Mouse (Mus musculus) embryonic facial prominence, embryonic 10.5 days (tissue): ENCODE measurements around the gene Cplx3. TPM values are rescaled to one million over a fixed set of nuclear protein-coding genes. Genes with fewer than 3 reads are reported as not detected.

Experiments
- DNase-seq: peaks from one replicate; pipeline ENCODE4 v3.0.0-alpha.2; 2017; ENCODE audit warnings: low spot score
- H3K27ac ChIP-seq: fragments of 300-500 bp; sonication (generic); replicated peaks from 2 replicates; pipeline ENCODE4 v1.5.1; 2016; ENCODE audit warnings: mild to moderate bottlenecking
- H3K27me3 ChIP-seq: fragments of 300-500 bp; sonication (generic); replicated peaks from 2 replicates; pipeline ENCODE4 v1.6.1; 2016; ENCODE audit warnings: low read depth, mild to moderate bottlenecking; ENCODE audit not compliant: poor library complexity, severe bottlenecking
- H3K36me3 ChIP-seq: fragments of 300-500 bp; sonication (generic); replicated peaks from 2 replicates; pipeline ENCODE4 v1.6.1; 2016; ENCODE audit warnings: mild to moderate bottlenecking, moderate library complexity
- H3K4me1 ChIP-seq: fragments of 300-500 bp; sonication (generic); 2 replicates; pipeline ENCODE4 v1.6.1; 2016
- H3K4me3 ChIP-seq: fragments of 300-500 bp; sonication (generic); 2 replicates; pipeline ENCODE4 v1.5.1; 2016; ENCODE audit warnings: mild to moderate bottlenecking, moderate library complexity
- H3K9me3 ChIP-seq: fragments of 300-500 bp; sonication (generic); 2 replicates; pipeline ENCODE4 v1.6.1; 2016; ENCODE audit warnings: mild to moderate bottlenecking
- WGBS: fragments of 180-500 bp; shearing (Covaris S2); methylation state at CpG from one replicate; pipeline ENCODE4 v1.1.7; 2016; 5-methylcytosine and 5-hydroxymethylcytosine counted together
- polyA plus RNA-seq: library from polyadenylated mRNA; unstranded; fragments of >200 nt; fragmentation: Nextera tagmentation; extraction: Ambion mirVana; gene quantifications from 2 replicates; pipeline ENCODE4 v1.2.1, GENCODE M21; 2016

Cplx3 gene
- polyA plus RNA-seq, 1 experiment from 2014 or later = 1.6 TPM

GRCm38 (mm10) chr9:57629118-57629874, 23.2 kb upstream of the Cplx3 start:
- 66% methylated on average over 14 of the region's 14 CpGs for WGBS
- Histone ChIP-seq H3K4me1 (0 out of 2 replicates have a peak, but pooled peaks cover 6% of the 10 kb centered on the region), H3K9me3 (no peaks in the 10 kb centered on the region), H3K36me3 (peaks cover 99% of the 10 kb centered on the region), H3K4me3 (no peak overlapping the region), H3K27me3 (no peaks in the 10 kb centered on the region), H3K27ac (no peak overlapping the region)
- DNase-seq = peak; percentile 83

- no peak overlapping the region for H3K4me3 ChIP-seq
- 0 out of 2 replicates have a peak, but pooled peaks cover 2% of the 10 kb centered on the region for H3K4me1 ChIP-seq
- H3K27me3 ChIP-seq = no peaks in the 10 kb centered on the region
- no peaks in the 10 kb centered on the region for H3K9me3 ChIP-seq
- DNase-seq = no peak
- 93% methylated on average over 12 of the region's 12 CpGs for WGBS
- peaks cover 99% of the 10 kb centered on the region for H3K36me3 ChIP-seq
- no peak overlapping the region for H3K27ac ChIP-seq
Measured at GRCm38 (mm10) chr9:57628717-57629116, 22.6 kb upstream of the Cplx3 start.

- H3K9me3 ChIP-seq = no peaks in the 10 kb centered on the region
- no peak overlapping the region for H3K27ac ChIP-seq
- 0 out of 2 replicates have a peak, but pooled peaks cover 2% of the 10 kb centered on the region for H3K4me1 ChIP-seq
- no peak overlapping the region for H3K4me3 ChIP-seq
- DNase-seq = no peak
- no peaks in the 10 kb centered on the region for H3K27me3 ChIP-seq
- WGBS = 96% methylated on average over 11 of the region's 11 CpGs
- H3K36me3 ChIP-seq = peaks cover 91% of the 10 kb centered on the region
Measured at GRCm38 (mm10) chr9:57627892-57628291, 21.8 kb upstream of the Cplx3 start.

- WGBS = 93% methylated on average over 17 of the region's 17 CpGs
- no peak for DNase-seq
- no peak overlapping the region for H3K27ac ChIP-seq
- H3K9me3 ChIP-seq = no peaks in the 10 kb centered on the region
- no peaks in the 10 kb centered on the region for H3K27me3 ChIP-seq
- no peak overlapping the region for H3K4me3 ChIP-seq
- H3K4me1 ChIP-seq = 0 out of 2 replicates have a peak, but pooled peaks cover 2% of the 10 kb centered on the region
- peaks cover 84% of the 10 kb centered on the region for H3K36me3 ChIP-seq
Measured at GRCm38 (mm10) chr9:57627191-57627590, 21.1 kb upstream of the Cplx3 start.

GRCm38 (mm10) chr9:57625674-57626500, 19.8 kb upstream of the Cplx3 start:
- H3K4me1 ChIP-seq = 0 out of 2 replicates have a peak, but pooled peaks cover 2% of the 10 kb centered on the region
- no peaks in the 10 kb centered on the region for H3K27me3 ChIP-seq
- H3K36me3 ChIP-seq = peaks cover 71% of the 10 kb centered on the region
- H3K27ac ChIP-seq = no peak overlapping the region
- DNase-seq = no peak
- 82% methylated on average over 15 of the region's 15 CpGs for WGBS
- no peak overlapping the region for H3K4me3 ChIP-seq
- no peaks in the 10 kb centered on the region for H3K9me3 ChIP-seq

GRCm38 (mm10) chr9:57624295-57624694, 18.2 kb upstream of the Cplx3 start:
- Histone ChIP-seq H3K36me3 (peaks cover 55% of the 10 kb centered on the region), H3K27me3 (no peaks in the 10 kb centered on the region), H3K4me1 (peaks cover 6% of the 10 kb centered on the region; the same call in 1 of the 2 replicates), H3K9me3 (no peaks in the 10 kb centered on the region), H3K27ac (no peak overlapping the region), H3K4me3 (no peak overlapping the region)
- 78% methylated on average over 7 of the region's 7 CpGs for WGBS
- no peak for DNase-seq

GRCm38 (mm10) chr9:57620674-57621073, 14.6 kb upstream of the Cplx3 start, which contains the start of gene Lman1l:
Lman1l (minus strand) TSS chr9:57620774.
- H3K4me3 ChIP-seq = no peak within 1 kb of the TSS
- WGBS = 95% methylated on average over 5 of the region's 5 CpGs
- H3K27ac ChIP-seq = no peak within 1 kb of the TSS
- DNase-seq = no peak
- peaks cover 6% of the 10 kb centered on the region; the same call in 1 of the 2 replicates for H3K4me1 ChIP-seq
- H3K27me3 ChIP-seq = no peaks in the 10 kb centered on the region
- H3K36me3 ChIP-seq = peaks cover 19% of the 10 kb centered on the region
- no peaks in the 10 kb centered on the region for H3K9me3 ChIP-seq

GRCm38 (mm10) chr9:57618854-57619253, 12.8 kb upstream of the Cplx3 start:
- Histone ChIP-seq H3K9me3 (no peaks in the 10 kb centered on the region), H3K4me3 (no peak overlapping the region), H3K36me3 (peaks cover under 1% of the 10 kb centered on the region; the same call in 1 of the 2 replicates), H3K27me3 (no peaks in the 10 kb centered on the region), H3K27ac (no peak overlapping the region), H3K4me1 (peaks cover 4% of the 10 kb centered on the region; the same call in 1 of the 2 replicates)
- no peak for DNase-seq
- WGBS = 80% methylated on average over 8 of the region's 8 CpGs

GRCm38 (mm10) chr9:57617556-57618169, 11.6 kb upstream of the Cplx3 start:
- H3K4me3 ChIP-seq = no peak overlapping the region
- H3K9me3 ChIP-seq = no peaks in the 10 kb centered on the region
- no peaks in the 10 kb centered on the region for H3K27me3 ChIP-seq
- DNase-seq = no peak
- H3K36me3 ChIP-seq = no peaks in the 10 kb centered on the region
- H3K4me1 ChIP-seq = peaks cover 4% of the 10 kb centered on the region; the same call in 1 of the 2 replicates
- 79% methylated on average over 8 of the region's 8 CpGs for WGBS
- no peak overlapping the region for H3K27ac ChIP-seq

GRCm38 (mm10) chr9:57614786-57615185, 8.7 kb upstream of the Cplx3 start:
- no peak overlapping the region for H3K27ac ChIP-seq
- no peaks in the 10 kb centered on the region for H3K9me3 ChIP-seq
- no peaks in the 10 kb centered on the region for H3K36me3 ChIP-seq
- DNase-seq = no peak
- no peaks in the 10 kb centered on the region for H3K27me3 ChIP-seq
- no peak overlapping the region for H3K4me3 ChIP-seq
- WGBS = 85% methylated on average over 4 of the region's 4 CpGs
- H3K4me1 ChIP-seq = peaks cover 7% of the 10 kb centered on the region; the same call in 1 of the 2 replicates

- no peak for DNase-seq
- Histone ChIP-seq H3K9me3 (no peaks in the 10 kb centered on the region), H3K4me1 (peaks cover 7% of the 10 kb centered on the region; the same call in 1 of the 2 replicates), H3K36me3 (no peaks in the 10 kb centered on the region), H3K27me3 (no peaks in the 10 kb centered on the region), H3K27ac (no peak overlapping the region), H3K4me3 (no peak overlapping the region)
- WGBS = 88% methylated on average over 7 of the region's 7 CpGs
Measured at GRCm38 (mm10) chr9:57613975-57614374, 7.9 kb upstream of the Cplx3 start.

GRCm38 (mm10) chr9:57612587-57612986, 6.5 kb upstream of the Cplx3 start:
- no peaks in the 10 kb centered on the region for H3K27me3 ChIP-seq
- H3K4me1 ChIP-seq = peaks cover 7% of the 10 kb centered on the region; the same call in 1 of the 2 replicates
- no peak overlapping the region for H3K4me3 ChIP-seq
- WGBS = 87% methylated on average over 7 of the region's 7 CpGs
- H3K36me3 ChIP-seq = no peaks in the 10 kb centered on the region
- DNase-seq = no peak
- no peaks in the 10 kb centered on the region for H3K9me3 ChIP-seq
- no peak overlapping the region for H3K27ac ChIP-seq
